Mouse (Mus musculus): Measurements from ENCODE around the gene Gm49384.

The Gm49384 gene

GRCm38 (mm10) chr12:69204052-69204833, at the start of gene Gm49384:
Gm49384 (minus strand) TSS chr12:69204267.
- in situ Hi-C loops (cut with MboI; ENCODE audit: unreplicated experiment in 2 of 2), result no loop called here

- in situ Hi-C loops (cut with MboI; ENCODE audit: unreplicated experiment in 2 of 2), result no loop called here
Observed at GRCm38 (mm10) chr12:69253806-69254205, 49.7 kb upstream of the Gm49384 start.

GRCm38 (mm10) chr12:69250756-69251155, 46.7 kb upstream of the Gm49384 start:
- in situ Hi-C loops (cut with MboI; ENCODE audit: unreplicated experiment in 2 of 2), result no loop called here

GRCm38 (mm10) chr12:69249766-69250165, 45.7 kb upstream of the Gm49384 start:
- in situ Hi-C loops (cut with MboI; ENCODE audit: unreplicated experiment in 2 of 2), result no loop called here

GRCm38 (mm10) chr12:69241771-69242431, 37.8 kb upstream of the Gm49384 start:
- in situ Hi-C loops (cut with MboI; ENCODE audit: unreplicated experiment in 2 of 2), result loop anchor here in 1 of 2 experiments (5.0 kb wide), 1 partner anchor 55 kb away; the partner anchor contains the start of gene Klhdc2

- in situ Hi-C loops (cut with MboI; ENCODE audit: unreplicated experiment in 2 of 2), result loop anchor here in 1 of 2 experiments (5.0 kb wide), 1 partner anchor 56 kb away; the partner anchor contains the start of gene Klhdc2
Observed at GRCm38 (mm10) chr12:69241405-69241770, 37.3 kb upstream of the Gm49384 start.

- in situ Hi-C loops (cut with MboI; ENCODE audit: unreplicated experiment in 2 of 2), result loop anchor here in 1 of 2 experiments (5.0 kb wide), 1 partner anchor 56 kb away; the partner anchor contains the start of gene Klhdc2
Observed at GRCm38 (mm10) chr12:69240876-69241275, 36.8 kb upstream of the Gm49384 start, which contains the start of gene Klhdc1. Klhdc1 (plus strand) TSS chr12:69241176.

GRCm38 (mm10) chr12:69238284-69238683, 34.2 kb upstream of the Gm49384 start:
- in situ Hi-C loops (cut with MboI; ENCODE audit: unreplicated experiment in 2 of 2), result no loop called here

- in situ Hi-C loops (cut with MboI; ENCODE audit: unreplicated experiment in 2 of 2), result no loop called here
Observed at GRCm38 (mm10) chr12:69235782-69236181, 31.7 kb upstream of the Gm49384 start.

GRCm38 (mm10) chr12:69229251-69229650, 25.2 kb upstream of the Gm49384 start:
- in situ Hi-C loops (cut with MboI; ENCODE audit: unreplicated experiment in 2 of 2), result loop anchor here in 1 of 2 experiments (5.0 kb wide), 1 partner anchor 68 kb away; the partner anchor contains the start of gene Klhdc2

GRCm38 (mm10) chr12:69227776-69228466, 23.9 kb upstream of the Gm49384 start, which contains the start of gene Pole2:
Pole2 (minus strand) TSS chr12:69228195.
- in situ Hi-C loops (cut with MboI; ENCODE audit: unreplicated experiment in 2 of 2), result loop anchor here in 1 of 2 experiments (5.0 kb wide), 1 partner anchor 69 kb away; the partner anchor contains the start of gene Klhdc2

- in situ Hi-C loops (cut with MboI; ENCODE audit: unreplicated experiment in 2 of 2), result no loop called here
Observed at GRCm38 (mm10) chr12:69220613-69221277, 16.7 kb upstream of the Gm49384 start.

GRCm38 (mm10) chr12:69216587-69216986, 12.5 kb upstream of the Gm49384 start:
- in situ Hi-C loops (cut with MboI; ENCODE audit: unreplicated experiment in 2 of 2), result loop anchor here in 1 of 2 experiments (10.0 kb wide), 1 partner anchor 478 kb away; no protein-coding TSS in a partner anchor

GRCm38 (mm10) chr12:69215000-69215785, 11.1 kb upstream of the Gm49384 start:
- in situ Hi-C loops (cut with MboI; ENCODE audit: unreplicated experiment in 2 of 2), result loop anchor here (5.0 to 10.0 kb wide), 5 partner anchors 82 to 480 kb away; partner anchors contain the start of genes Klhdc2 (in 1 of the 2) and Vcpkmt (in 1 of the 2)

GRCm38 (mm10) chr12:69214393-69214792, 10.3 kb upstream of the Gm49384 start:
- in situ Hi-C loops (cut with MboI; ENCODE audit: unreplicated experiment in 2 of 2), result loop anchor here (5.0 to 10.0 kb wide), 5 partner anchors 83 to 480 kb away; partner anchors contain the start of genes Klhdc2 (in 1 of the 2) and Vcpkmt (in 1 of the 2)

GRCm38 (mm10) chr12:69213186-69213777, 9.2 kb upstream of the Gm49384 start:
- in situ Hi-C loops (cut with MboI; ENCODE audit: unreplicated experiment in 2 of 2), result loop anchor here (5.0 to 10.0 kb wide), 5 partner anchors 84 to 482 kb away; partner anchors contain the start of genes Klhdc2 (in 1 of the 2) and Vcpkmt (in 1 of the 2)

- in situ Hi-C loops (cut with MboI; ENCODE audit: unreplicated experiment in 2 of 2), result loop anchor here (5.0 to 10.0 kb wide), 5 partner anchors 86 to 484 kb away; partner anchors contain the start of genes Klhdc2 (in 1 of the 2) and Vcpkmt (in 1 of the 2)
Observed at GRCm38 (mm10) chr12:69211057-69211456, 7.0 kb upstream of the Gm49384 start.
